ENCODE assay signal across 8 mouse cellular contexts in the genomic region with DNA sequence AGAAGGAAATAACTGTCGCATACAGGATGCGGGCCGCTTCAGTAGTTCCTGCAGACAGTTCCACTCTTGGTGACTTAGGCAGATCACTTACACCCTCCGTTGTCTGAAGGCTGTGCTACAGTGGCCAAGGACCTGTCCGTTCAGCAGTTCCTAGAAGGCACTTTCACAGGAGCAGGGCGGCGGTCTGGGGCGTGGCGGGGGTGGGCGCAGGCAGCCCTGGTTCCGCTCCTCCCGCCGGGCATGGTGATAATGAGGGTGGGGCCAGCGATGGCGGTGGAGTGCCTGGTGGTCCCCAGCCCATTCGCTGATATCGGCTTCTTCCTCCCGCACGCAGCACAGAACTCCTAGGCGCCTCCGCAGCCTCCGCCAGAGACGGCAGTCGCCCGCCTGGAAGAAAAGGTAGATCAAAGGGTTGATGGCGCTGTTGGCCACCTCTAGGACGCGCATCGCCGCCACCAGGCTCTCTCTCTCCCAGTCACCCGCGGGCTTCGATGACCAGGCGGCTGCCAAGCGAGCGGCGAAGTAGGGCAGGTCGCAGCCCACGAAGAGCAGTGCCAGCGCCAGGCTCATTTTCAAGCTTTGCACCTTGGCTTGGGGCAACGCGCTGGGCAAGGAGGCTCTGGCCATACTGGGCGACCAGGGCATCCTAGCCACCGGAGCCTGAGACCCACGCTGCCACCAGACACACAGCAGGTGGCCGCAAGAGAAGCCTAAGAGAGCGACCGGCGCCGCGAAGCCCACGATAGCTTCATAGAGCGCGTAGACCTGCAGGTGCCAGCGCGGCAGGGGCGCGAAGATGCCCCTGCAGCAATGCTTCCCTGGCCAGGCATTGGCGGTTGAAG. TPM values are rescaled to one million over a fixed set of nuclear protein-coding genes. Genes with fewer than 3 reads are reported as not detected.
DNase-seq lines count a peak whose midpoint lies in the region; ATAC-seq and TF ChIP-seq lines count a peak whose summit lies in the region.

No protein-coding gene starts in this region.

- peak overlapping the region; percentile 19 for H3K4me2 ChIP-seq in CH12.LX (ENCODE audit: insufficient read depth, low read depth, poor library complexity, severe bottlenecking)
- H3K4me2 ChIP-seq in lung, embryonic 15.5 days = peak overlapping the region; percentile 96

- peak overlapping the region in 1 of 3 experiments; percentile 35 for H3K4me3 ChIP-seq in CH12.LX (replicated peaks in 1 of 3; ENCODE audit: low read depth in 2 of 3, low read length in 2 of 3, poor library complexity in 1 of 3)
- peak overlapping the region; percentile 51 for H3K4me3 ChIP-seq in brown adipose tissue, adult 24 weeks (ENCODE audit: insufficient read depth, low read depth, low read length)
- peak overlapping the region; percentile 63 for H3K4me3 ChIP-seq in hindbrain, embryonic 10.5 days
- H3K4me3 ChIP-seq in lung, embryonic 15.5 days = peak overlapping the region; percentile 46
- peak overlapping the region; percentile 52 for H3K4me3 ChIP-seq in olfactory bulb, adult 2 months (ENCODE audit: insufficient read depth, low read depth, low read length)

- no peaks in the 10 kb centered on the region for H3K79me2 ChIP-seq in CH12.LX (replicated peaks; ENCODE audit: control insufficient read depth, extremely low read depth, insufficient read depth, poor library complexity, severe bottlenecking)

- under 1% methylated on average over 59 of the region's 59 CpGs for WGBS in hindbrain, embryonic 10.5 days
- under 1% methylated on average over 58 of the region's 59 CpGs for WGBS in lung, embryonic 15.5 days
- WGBS in olfactory bulb, adult 2 months = 2% methylated on average over 59 of the region's 59 CpGs

- peaks cover 12% of the 10 kb centered on the region for H3K9me3 ChIP-seq in CH12.LX (replicated peaks; ENCODE audit: low read length)
- H3K9me3 ChIP-seq in hindbrain, embryonic 10.5 days = no peaks in the 10 kb centered on the region
- H3K9me3 ChIP-seq in lung, embryonic 15.5 days = no peaks in the 10 kb centered on the region

- H3K27ac ChIP-seq in CH12.LX (ENCODE audit: insufficient read depth, low read depth) = no peak overlapping the region
- no peak overlapping the region for H3K27ac ChIP-seq in brown adipose tissue, adult 24 weeks (replicated peaks; ENCODE audit: low read depth, low read length)
- peak overlapping the region; percentile 76 for H3K27ac ChIP-seq in hindbrain, embryonic 10.5 days
- H3K27ac ChIP-seq in lung, embryonic 15.5 days = no peak overlapping the region
- no peak overlapping the region for H3K27ac ChIP-seq in olfactory bulb, adult 2 months (ENCODE audit: insufficient read depth, low read depth, low read length)

- H3K9ac ChIP-seq in CH12.LX (ENCODE audit: insufficient read depth, low read depth) = no peak overlapping the region
- H3K9ac ChIP-seq in lung, embryonic 15.5 days = 0 out of 2 replicates have a peak overlapping the region, but pooled peaks have one; percentile 23

- dilution Hi-C loops in CH12.LX (cut with MboI; ENCODE audit: extremely low pct_ligation_motif_present, extremely low pct_unique_long_range_greater_than_20kb, low sequenced_read_pairs) = no loop called here

- ATAC-seq in erythroid progenitor cell, adult 5-6 weeks (replicated peaks; ENCODE audit: low FRiP score, poor library complexity, severe bottlenecking) = peak; percentile 73
- ATAC-seq in lung, embryonic 15.5 days (ENCODE audit: borderline replicate concordance, extremely low read depth, low FRiP score, low TSS enrichment) = peak; percentile 59; the same call in 1 of the 2 replicates

- peaks cover 0 to 4% of the 10 kb centered on the region in 2 experiments for H3K36me3 ChIP-seq in CH12.LX (replicated peaks in 1 of 2; ENCODE audit: control insufficient read depth in 1 of 2, insufficient read depth in 1 of 2, low read length in 1 of 2)
- H3K36me3 ChIP-seq in hindbrain, embryonic 10.5 days = no peaks in the 10 kb centered on the region
- no peaks in the 10 kb centered on the region for H3K36me3 ChIP-seq in lung, embryonic 15.5 days

- TF ChIP-seq POLR2A in CH12.LX (IDR thresholded peaks at IDR 0.05; ENCODE audit: low read depth, low read length) = no peak
- no peak for TF ChIP-seq POLR2A in olfactory bulb, adult 2 months (IDR thresholded peaks at IDR 0.05; ENCODE audit: insufficient read depth, low read depth, low read length)

- no peak for TF ChIP-seq CTCF in CH12.LX (conservative IDR thresholded peaks at IDR 0.05 in 1 of 2, IDR thresholded peaks at IDR 0.05 in 1 of 2; ENCODE audit: low read depth in 2 of 2, low read length in 2 of 2)
- TF ChIP-seq CTCF in olfactory bulb, adult 2 months (IDR thresholded peaks at IDR 0.05; ENCODE audit: insufficient read depth, low read depth, low read length) = no peak

- in situ Hi-C loops in CH12.LX (cut with MboI; ENCODE audit: low pct_ligation_motif_present, low pct_unique_long_range_greater_than_20kb, low sequenced_read_pairs) = no loop called here

- DNase-seq in CH12.LX (ENCODE audit: extremely low read depth) = no peak
- peak; percentile 61 for DNase-seq in hindbrain, embryonic 10.5 days (ENCODE audit: low spot score)
- peak; percentile 22 for DNase-seq in layer of hippocampus, adult 9-11 months
- no peak for DNase-seq in Muller cell, postnatal 12 days (ENCODE audit: inconsistent ontology term)

- no peaks in the 10 kb centered on the region for H3K27me3 ChIP-seq in CH12.LX (replicated peaks)
- H3K27me3 ChIP-seq in hindbrain, embryonic 10.5 days (ENCODE audit: insufficient read depth, poor library complexity, severe bottlenecking) = peaks cover 62% of the 10 kb centered on the region
- H3K27me3 ChIP-seq in lung, embryonic 15.5 days = peaks cover 55% of the 10 kb centered on the region

- TF ChIP-seq EP300 in CH12.LX (IDR thresholded peaks at IDR 0.05; ENCODE audit: low read length) = no peak

- H3K4me1 ChIP-seq in CH12.LX (ENCODE audit: control insufficient read depth in 1 of 2, insufficient read depth in 2 of 2) = no peaks in the 10 kb centered on the region
- peaks cover 4% of the 10 kb centered on the region; the same call in 1 of the 2 replicates for H3K4me1 ChIP-seq in brown adipose tissue, adult 24 weeks (ENCODE audit: control insufficient read depth, insufficient read depth, insufficient read length, low read length)
- H3K4me1 ChIP-seq in hindbrain, embryonic 10.5 days (replicated peaks) = peaks cover 18% of the 10 kb centered on the region
- peaks cover 16% of the 10 kb centered on the region for H3K4me1 ChIP-seq in lung, embryonic 15.5 days
- H3K4me1 ChIP-seq in olfactory bulb, adult 2 months (ENCODE audit: control insufficient read depth, insufficient read depth, low read length) = peaks cover 16% of the 10 kb centered on the region

- TF ChIP-seq RAD21 in CH12.LX (IDR thresholded peaks at IDR 0.05; ENCODE audit: low read depth, low read length) = no peak

RNA-seq across cellular contexts. Expression of a gene that starts 1.2 kb away (rescaled TPM):
- total RNA-seq in CH12.LX (2012; rRNA removed) (not detected in 2 replicates), CH12.LX (2014; rRNA removed) (not detected in 2 replicates)
- polyA plus RNA-seq in CH12.LX (2012; ENCODE audit: insufficient read length, low read depth) = not detected in 2 replicates
- polyA plus RNA-seq in brown adipose tissue, adult 24 weeks (2012; ENCODE audit: insufficient read depth, insufficient read length, missing spikeins) = not detected in 2 replicates
- total RNA-seq in erythroid progenitor cell, adult 5-6 weeks (2015; ENCODE audit: low replicate concordance) = 0.72 TPM in 1 of 2 replicates, not detected in the other
- total RNA-seq in erythroid progenitor cell, adult 5-6 weeks (2017; ENCODE audit: low replicate concordance) = 0.26 TPM in 1 of 2 replicates, not detected in the other
- 0.39 and 0.50 TPM in 2 replicates for polyA plus RNA-seq in hindbrain, embryonic 10.5 days (2016; fragmentation: Nextera tagmentation; extraction: Ambion mirVana)
- polyA plus RNA-seq in lung, embryonic 15.5 days (2015; fragmentation: Nextera tagmentation; extraction: Ambion mirVana) = 0.16 TPM in 1 of 2 replicates, not detected in the other
- not detected in 2 replicates for polyA plus RNA-seq in olfactory bulb, adult 2 months (2012; ENCODE audit: insufficient read depth, insufficient read length, low replicate concordance, missing spikeins)

RNA-seq across cellular contexts. Expression of a gene that starts 37.1 kb away (rescaled TPM):
- total RNA-seq in CH12.LX (2012; rRNA removed) (7.8 and 8.0 TPM in 2 replicates), CH12.LX (2014; rRNA removed) (15.9 and 17.7 TPM in 2 replicates)
- polyA plus RNA-seq in CH12.LX (2012; ENCODE audit: insufficient read length, low read depth) = 9.7 and 13.5 TPM in 2 replicates
- 46.9 and 79.7 TPM in 2 replicates for polyA plus RNA-seq in brown adipose tissue, adult 24 weeks (2012; ENCODE audit: insufficient read depth, insufficient read length, missing spikeins)
- total RNA-seq in erythroid progenitor cell, adult 5-6 weeks (2015; ENCODE audit: low replicate concordance) = 21.6 and 52.0 TPM in 2 replicates
- total RNA-seq in erythroid progenitor cell, adult 5-6 weeks (2017; ENCODE audit: low replicate concordance) = 8.1 and 18.6 TPM in 2 replicates
- polyA plus RNA-seq in hindbrain, embryonic 10.5 days (2016; fragmentation: Nextera tagmentation; extraction: Ambion mirVana) = 20.8 and 25.8 TPM in 2 replicates
- 17.4 and 17.5 TPM in 2 replicates for polyA plus RNA-seq in lung, embryonic 15.5 days (2015; fragmentation: Nextera tagmentation; extraction: Ambion mirVana)
- polyA plus RNA-seq in olfactory bulb, adult 2 months (2012; ENCODE audit: insufficient read depth, insufficient read length, low replicate concordance, missing spikeins) = not detected in 2 replicates

RNA-seq across cellular contexts. Expression of a gene that starts 42.8 kb away (rescaled TPM):
- 3.2 and 4.2 TPM in 2 replicates for total RNA-seq in CH12.LX (2012; rRNA removed)
- total RNA-seq in CH12.LX (2014; rRNA removed) = 7.6 and 9.3 TPM in 2 replicates
- polyA plus RNA-seq in CH12.LX (2012; ENCODE audit: insufficient read length, low read depth) = 3.7 and 4.0 TPM in 2 replicates
- polyA plus RNA-seq in brown adipose tissue, adult 24 weeks (2012; ENCODE audit: insufficient read depth, insufficient read length, missing spikeins) = 8.3 and 9.4 TPM in 2 replicates
- 0.84 and 1.1 TPM in 2 replicates for total RNA-seq in erythroid progenitor cell, adult 5-6 weeks (2015; ENCODE audit: low replicate concordance)
- 1.5 and 1.8 TPM in 2 replicates for total RNA-seq in erythroid progenitor cell, adult 5-6 weeks (2017; ENCODE audit: low replicate concordance)
- polyA plus RNA-seq in hindbrain, embryonic 10.5 days (2016; fragmentation: Nextera tagmentation; extraction: Ambion mirVana) = 4.2 and 4.9 TPM in 2 replicates
- polyA plus RNA-seq in lung, embryonic 15.5 days (2015; fragmentation: Nextera tagmentation; extraction: Ambion mirVana) = 7.0 and 8.1 TPM in 2 replicates
- polyA plus RNA-seq in olfactory bulb, adult 2 months (2012; ENCODE audit: insufficient read depth, insufficient read length, low replicate concordance, missing spikeins) = not detected in 2 replicates

RNA-seq across cellular contexts. Expression of a gene that starts 42.9 kb away (rescaled TPM):
- 26.7 and 32.2 TPM in 2 replicates for total RNA-seq in CH12.LX (2012; rRNA removed)
- 34.7 and 35.9 TPM in 2 replicates for total RNA-seq in CH12.LX (2014; rRNA removed)
- polyA plus RNA-seq in CH12.LX (2012; ENCODE audit: insufficient read length, low read depth) = 21.1 and 23.9 TPM in 2 replicates
- 12.5 and 18.6 TPM in 2 replicates for polyA plus RNA-seq in brown adipose tissue, adult 24 weeks (2012; ENCODE audit: insufficient read depth, insufficient read length, missing spikeins)
- total RNA-seq in erythroid progenitor cell, adult 5-6 weeks (2015; ENCODE audit: low replicate concordance) = 2.5 and 7.2 TPM in 2 replicates
- total RNA-seq in erythroid progenitor cell, adult 5-6 weeks (2017; ENCODE audit: low replicate concordance) = 4.5 and 9.4 TPM in 2 replicates
- 10.7 and 12.4 TPM in 2 replicates for polyA plus RNA-seq in hindbrain, embryonic 10.5 days (2016; fragmentation: Nextera tagmentation; extraction: Ambion mirVana)
- 11.2 and 11.5 TPM in 2 replicates for polyA plus RNA-seq in lung, embryonic 15.5 days (2015; fragmentation: Nextera tagmentation; extraction: Ambion mirVana)
- not detected in 2 replicates for polyA plus RNA-seq in olfactory bulb, adult 2 months (2012; ENCODE audit: insufficient read depth, insufficient read length, low replicate concordance, missing spikeins)

Comparison
In these comparisons a context has a peak if more than half of its experiments do, and no peak if none do; other contexts are left out.
1. DNase-seq: peak in hindbrain, embryonic 10.5 days (single experiment) and layer of hippocampus, adult 9-11 months (single experiment); none in CH12.LX (single experiment) and Muller cell, postnatal 12 days (single experiment).